Mouse (Mus musculus) kidney, adult 2 months (tissue): Measurements from ENCODE around the gene Gm17555.

Experiments
- CTCF ChIP-seq: fragments of 200-500 bp; conservative IDR thresholded peaks from 2 replicates; pipeline ENCODE4 v1.5.1; 2011; ENCODE audit warnings: low read depth, mild to moderate bottlenecking, control low read depth, low read length, moderate library complexity, mixed read lengths; ENCODE audit not compliant: insufficient read depth, insufficient read length
- POLR2A ChIP-seq: fragments of 200-500 bp; IDR thresholded peaks from one replicate; pipeline ENCODE4 v1.6.1; 2011; ENCODE audit warnings: low read depth, low read length, control low read depth

DNA sequence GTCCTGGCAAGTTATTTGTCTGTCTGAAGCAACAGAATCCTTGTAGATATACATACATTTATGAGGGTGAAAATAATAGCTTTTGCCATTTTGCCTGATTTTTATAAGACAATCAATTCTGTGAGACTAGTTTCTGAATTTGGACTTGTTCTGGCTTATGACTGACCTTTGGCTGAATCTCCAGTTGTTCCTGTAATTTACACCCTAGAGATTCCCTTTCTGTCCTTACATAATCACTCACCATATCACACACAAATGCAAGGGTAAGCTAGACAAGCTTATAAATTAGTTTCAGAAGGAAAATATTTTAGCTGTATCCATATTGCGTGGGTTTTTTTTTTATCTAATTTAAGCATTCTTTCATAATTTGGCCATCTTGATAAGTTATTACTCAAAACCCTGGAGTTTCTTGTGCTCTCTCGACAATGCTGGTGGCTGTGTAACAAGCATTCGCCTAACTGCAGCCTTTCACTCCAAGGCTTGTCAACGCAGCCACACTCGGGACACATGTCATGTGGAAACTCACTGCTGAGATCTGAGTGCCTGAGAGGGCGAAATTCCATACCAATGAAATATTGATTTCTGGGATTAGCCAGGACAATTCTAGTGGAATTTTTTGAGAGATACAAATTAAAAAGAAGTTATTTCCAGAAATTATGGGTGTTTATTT, 3.8 kb upstream of the Gm17555 start:
- TF ChIP-seq CTCF (no peak), POLR2A (no peak)
